Mouse (Mus musculus) spleen, adult 2 months (tissue): ENCODE measurements at regions not wholly inside any gene's neighbourhood (a gene's known extent, or its start where the extent isn't known, plus 50 kb on each side); places are given as distances from the start of the nearest gene placed in this dataset.

Experiments
- CTCF ChIP-seq: fragments of 200-500 bp; IDR thresholded peaks from 2 replicates; pipeline ENCODE4 v1.5.1; 2011; ENCODE audit warnings: mild to moderate bottlenecking, inconsistent platforms; ENCODE audit not compliant: insufficient read depth, insufficient read length, insufficient replicate concordance; ENCODE audit errors: extremely low read depth
- POLR2A ChIP-seq: fragments of 200-500 bp; IDR thresholded peaks from 2 replicates; pipeline ENCODE4 v1.6.1; 2011; ENCODE audit warnings: low read depth, low read length, inconsistent platforms

GRCm38 (mm10) chr19:33068351-33068955 lies 311.2 kb downstream of the Pten start:
- TF ChIP-seq CTCF, result no peak
- TF ChIP-seq POLR2A, result no peak
